Mouse (Mus musculus): Measurements from ENCODE around the gene Gxylt1. TPM values are rescaled to one million over a fixed set of nuclear protein-coding genes. Genes with fewer than 3 reads are reported as not detected.

Gene Gxylt1
- polyA plus RNA-seq, 1 experiment from 2014 or later = 21.6 TPM

DNA sequence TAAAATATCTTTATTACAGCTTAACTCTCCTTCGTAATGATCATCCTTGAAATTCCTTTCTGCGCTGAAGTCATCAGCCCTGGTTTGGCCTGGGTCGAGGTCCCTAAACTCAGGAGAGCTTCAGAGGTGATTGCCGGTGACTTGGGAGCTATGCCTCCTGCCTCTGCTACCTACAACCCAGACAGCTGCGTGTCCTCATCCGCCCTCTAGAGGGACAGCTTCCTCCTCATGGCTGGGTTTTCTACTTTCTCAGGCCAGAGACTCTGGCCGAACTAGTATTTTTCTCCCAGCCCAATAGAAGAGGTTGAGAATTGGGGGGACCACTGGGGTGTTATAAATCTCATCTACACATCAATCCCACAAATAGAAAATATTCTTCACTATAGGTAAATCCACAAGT lies 52.5 kb downstream of the Gxylt1 start:
- no peaks in the 10 kb centered on the region for H3K36me3 ChIP-seq (ENCODE audit: control insufficient read depth, insufficient read depth, low read length)
- no peak overlapping the region for H3K27ac ChIP-seq (ENCODE audit: low read depth, low read length)
- H3K4me3 ChIP-seq (ENCODE audit: low read length) = no peak overlapping the region
- no peak overlapping the region for H3K4me2 ChIP-seq (replicated peaks; ENCODE audit: low read depth, low read length)
- no peaks in the 10 kb centered on the region for H3K4me1 ChIP-seq (ENCODE audit: control insufficient read depth, insufficient read depth, low read length)
- no peak for ATAC-seq (ENCODE audit: low FRiP score, low TSS enrichment)
- H3K9me3 ChIP-seq (ENCODE audit: control insufficient read depth, low read length) = no peaks in the 10 kb centered on the region
- H3K27me3 ChIP-seq (ENCODE audit: control insufficient read depth, insufficient read depth, low read length) = no peaks in the 10 kb centered on the region
- WGBS = 56% methylated on average over 7 of the region's 7 CpGs
- no peak overlapping the region for H3K9ac ChIP-seq (ENCODE audit: low read depth, low read length)

DNA sequence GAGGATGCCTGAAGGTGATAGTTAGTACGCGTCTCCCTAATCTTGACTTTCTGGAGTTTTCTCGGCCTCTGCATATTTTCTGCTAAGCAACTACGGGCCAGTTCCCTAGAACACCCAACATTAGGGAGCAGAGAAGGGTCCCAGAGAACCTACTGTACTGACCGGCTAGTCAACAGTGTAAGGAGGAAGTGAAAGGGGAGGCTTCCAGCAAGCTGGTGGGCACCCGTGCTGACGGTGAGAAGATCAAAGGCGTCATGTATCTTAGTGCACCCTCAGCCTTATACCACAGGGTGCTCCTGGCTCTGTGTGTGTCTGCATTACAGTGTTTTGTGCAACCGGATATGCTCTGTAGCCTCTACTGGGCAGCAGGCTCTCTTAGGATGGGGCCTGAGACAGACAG lies 62.4 kb downstream of the Gxylt1 start:
- no peaks in the 10 kb centered on the region for H3K4me1 ChIP-seq (ENCODE audit: control insufficient read depth, insufficient read depth, low read length)
- 88% methylated on average over 9 of the region's 9 CpGs for WGBS
- ATAC-seq (ENCODE audit: low FRiP score, low TSS enrichment) = no peak
- no peak overlapping the region for H3K4me2 ChIP-seq (replicated peaks; ENCODE audit: low read depth, low read length)
- no peak overlapping the region for H3K27ac ChIP-seq (ENCODE audit: low read depth, low read length)
- H3K9ac ChIP-seq (ENCODE audit: low read depth, low read length) = no peak overlapping the region
- H3K4me3 ChIP-seq (ENCODE audit: low read length) = no peak overlapping the region
- H3K36me3 ChIP-seq (ENCODE audit: control insufficient read depth, insufficient read depth, low read length) = no peaks in the 10 kb centered on the region
- H3K27me3 ChIP-seq (ENCODE audit: control insufficient read depth, insufficient read depth, low read length) = no peaks in the 10 kb centered on the region
- H3K9me3 ChIP-seq (ENCODE audit: control insufficient read depth, low read length) = no peaks in the 10 kb centered on the region

DNA sequence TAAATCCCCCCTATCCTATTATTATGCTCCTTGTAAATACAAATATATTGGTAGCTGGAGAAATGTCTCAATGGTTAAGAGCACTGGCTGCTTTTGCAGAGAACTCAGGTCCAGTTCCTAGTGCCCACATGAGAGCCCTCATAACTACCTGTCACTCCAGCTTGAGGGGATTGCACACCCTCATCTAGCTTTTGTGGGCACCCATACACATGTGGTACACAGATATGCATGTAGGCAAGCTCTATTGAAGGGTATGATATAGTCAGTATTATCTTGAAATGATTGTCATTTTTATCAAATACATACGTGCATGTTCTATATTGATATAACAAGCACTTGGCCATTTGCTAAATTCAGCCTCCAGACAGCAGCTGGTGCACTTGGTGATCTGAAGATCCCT lies 70.1 kb downstream of the Gxylt1 start:
- Histone ChIP-seq H3K27me3 (ENCODE audit: control insufficient read depth, insufficient read depth, low read length) (no peaks in the 10 kb centered on the region), H3K4me2 (replicated peaks; ENCODE audit: low read depth, low read length) (no peak overlapping the region), H3K4me1 (ENCODE audit: control insufficient read depth, insufficient read depth, low read length) (no peaks in the 10 kb centered on the region), H3K9me3 (ENCODE audit: control insufficient read depth, low read length) (no peaks in the 10 kb centered on the region; the same call in 1 of the 2 replicates), H3K4me3 (ENCODE audit: low read length) (no peak overlapping the region), H3K27ac (ENCODE audit: low read depth, low read length) (no peak overlapping the region), H3K9ac (ENCODE audit: low read depth, low read length) (no peak overlapping the region), H3K36me3 (ENCODE audit: control insufficient read depth, insufficient read depth, low read length) (no peaks in the 10 kb centered on the region)
- no peak for ATAC-seq (ENCODE audit: low FRiP score, low TSS enrichment)
- WGBS = 90% methylated on average over 1 of the region's 1 CpGs

DNA sequence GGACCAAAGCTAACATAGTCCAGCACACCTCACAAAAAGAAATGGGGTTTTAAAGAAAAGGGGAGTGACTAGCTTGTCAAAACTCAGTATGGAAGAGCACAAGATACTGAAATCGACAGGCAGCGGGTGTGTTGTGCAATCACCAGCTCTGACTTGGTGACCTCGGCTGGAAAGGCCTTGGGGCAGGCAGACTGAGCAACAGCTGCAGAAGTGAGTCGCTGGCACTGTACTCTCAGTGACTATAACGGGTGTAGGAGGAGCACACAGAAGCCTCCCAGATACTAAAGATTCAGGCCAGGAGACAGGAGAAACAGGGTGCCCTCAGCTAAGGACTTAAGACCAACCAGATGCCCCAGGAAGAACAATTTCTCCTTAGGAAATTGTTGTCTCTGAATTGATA lies 73.0 kb downstream of the Gxylt1 start:
- WGBS = 77% methylated on average over 5 of the region's 5 CpGs
- ATAC-seq (ENCODE audit: low FRiP score, low TSS enrichment) = no peak
- H3K27ac ChIP-seq (ENCODE audit: low read depth, low read length) = no peak overlapping the region

DNA sequence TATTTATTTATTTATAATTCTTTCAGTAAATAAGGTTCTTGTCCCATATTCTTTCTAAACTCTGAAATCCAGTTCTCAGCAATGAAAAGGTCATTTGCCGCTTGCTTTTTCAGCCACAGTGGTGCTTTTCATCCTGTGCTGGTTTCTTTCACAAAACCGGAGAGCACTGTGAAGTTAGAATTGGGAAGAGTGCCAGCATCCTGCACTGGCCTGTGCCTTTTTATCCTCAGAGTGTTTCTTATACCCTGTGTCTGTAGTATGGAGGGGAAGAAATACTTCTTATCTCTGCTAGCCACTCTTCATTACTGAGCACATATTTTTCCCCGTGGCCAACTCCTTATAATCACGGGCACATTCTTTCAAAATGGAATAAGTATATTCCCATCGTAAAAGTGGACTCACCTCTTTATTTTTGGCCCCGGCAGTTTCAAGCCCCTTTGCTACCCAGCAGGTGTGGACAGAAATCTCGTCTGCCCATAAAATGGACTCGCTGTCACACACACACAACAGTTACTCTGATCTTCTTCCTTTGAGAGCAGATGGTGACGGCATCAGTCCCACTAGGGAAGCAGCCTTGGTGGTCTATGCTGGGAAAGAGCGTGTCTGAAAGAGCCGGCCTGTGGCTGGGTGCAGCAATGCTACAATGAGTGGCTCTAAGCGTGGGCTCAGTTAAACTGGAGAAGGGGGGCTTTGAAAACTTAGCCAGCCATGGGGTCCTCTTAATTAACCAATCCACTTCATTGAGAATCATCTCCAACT lies 83.4 kb downstream of the Gxylt1 start:
- ATAC-seq (ENCODE audit: low FRiP score, low TSS enrichment) = no peak
- Histone ChIP-seq H3K27ac (ENCODE audit: low read depth, low read length) (no peak overlapping the region), H3K4me2 (replicated peaks; ENCODE audit: low read depth, low read length) (no peak overlapping the region), H3K27me3 (ENCODE audit: control insufficient read depth, insufficient read depth, low read length) (no peaks in the 10 kb centered on the region), H3K9me3 (ENCODE audit: control insufficient read depth, low read length) (no peaks in the 10 kb centered on the region), H3K4me1 (ENCODE audit: control insufficient read depth, insufficient read depth, low read length) (no peaks in the 10 kb centered on the region), H3K9ac (ENCODE audit: low read depth, low read length) (no peak overlapping the region), H3K4me3 (ENCODE audit: low read length) (no peak overlapping the region), H3K36me3 (ENCODE audit: control insufficient read depth, insufficient read depth, low read length) (no peaks in the 10 kb centered on the region)
- 77% methylated on average over 12 of the region's 12 CpGs for WGBS

More for the DNA sequence above, 73.0 kb downstream of the Gxylt1 start:
- Histone ChIP-seq H3K27me3 (ENCODE audit: control insufficient read depth, insufficient read depth, low read length) (no peaks in the 10 kb centered on the region), H3K4me2 (replicated peaks; ENCODE audit: low read depth, low read length) (no peak overlapping the region), H3K4me3 (ENCODE audit: low read length) (no peak overlapping the region), H3K4me1 (ENCODE audit: control insufficient read depth, insufficient read depth, low read length) (no peaks in the 10 kb centered on the region), H3K9me3 (ENCODE audit: control insufficient read depth, low read length) (no peaks in the 10 kb centered on the region; the same call in 1 of the 2 replicates), H3K9ac (ENCODE audit: low read depth, low read length) (no peak overlapping the region), H3K36me3 (ENCODE audit: control insufficient read depth, insufficient read depth, low read length) (no peaks in the 10 kb centered on the region)

Other genes with a start within 250 kb of the Gxylt1 start
- gene Yaf2, start 61.8 kb upstream of the Gxylt1 start, polyA plus RNA-seq (2014; fragmentation: Nextera tagmentation; extraction: Ambion mirVana) = 114 and 116 TPM in 2 replicates
- 134 and 165 TPM in 2 replicates for gene Zcrb1, start 123.2 kb upstream of the Gxylt1 start, polyA plus RNA-seq (2014; fragmentation: Nextera tagmentation; extraction: Ambion mirVana)
- gene Pphln1, start 123.2 kb upstream of the Gxylt1 start, polyA plus RNA-seq (2014; fragmentation: Nextera tagmentation; extraction: Ambion mirVana) = 30.1 and 43.4 TPM in 2 replicates